Mouse (Mus musculus) testis, adult 2 months (tissue): ENCODE results near the gene Anapc4.

ENCODE experiments used
- CTCF ChIP-seq: fragments of 200-500 bp; IDR thresholded peaks from 2 replicates; pipeline ENCODE4 v1.5.1; 2012; ENCODE audit warnings: low read depth, mild to moderate bottlenecking, inconsistent platforms, low read length, moderate library complexity; ENCODE audit not compliant: control insufficient read depth, insufficient read depth, insufficient replicate concordance
- POLR2A ChIP-seq: fragments of 200-500 bp; IDR thresholded peaks from 2 replicates; pipeline ENCODE4 v1.6.1; 2012; ENCODE audit warnings: low read depth, mild to moderate bottlenecking, inconsistent platforms, low read length, moderate library complexity; ENCODE audit not compliant: control insufficient read depth

GRCm38 (mm10) chr5:52812456-52812855 lies 21.4 kb upstream of the Anapc4 start:
- no peak for TF ChIP-seq CTCF
- no peak for TF ChIP-seq POLR2A
